Mouse (Mus musculus) left cerebral cortex, adult 2 months (tissue): ENCODE measurements at regions not wholly inside any gene's neighbourhood (a gene's known extent, or its start where the extent isn't known, plus 50 kb on each side); places are given as distances from the start of the nearest gene placed in this dataset.

ENCODE experiments used
- DNase-seq, 2 experiments: peaks; one replicate each; pipeline ENCODE4 v3.0.0; 2021 to 2022; ENCODE audit warnings: low spot score in 2 of 2, mixed read lengths in 1 of 2; ENCODE audit errors: extremely low spot score in 1 of 2
- H3K27ac ChIP-seq: fragments of 200-600 bp; 2 replicates; pipeline ENCODE4 v1.8.1; 2022
- H3K4me3 ChIP-seq: fragments of 200-600 bp; 2 replicates; pipeline ENCODE4 v1.8.1; 2022
- CTCF ChIP-seq: fragments of 200-600 bp; IDR thresholded peaks from 2 replicates; pipeline ENCODE4 v1.8.1; 2022; ENCODE audit warnings: antibody characterized with exemption, mild to moderate bottlenecking, moderate library complexity
- intact Hi-C: fragments of 180-260 bp; cut with DNase I; formaldehyde crosslinking; loops from one replicate; pipeline ENCODE4 v1.15.1; 2025

DNA sequence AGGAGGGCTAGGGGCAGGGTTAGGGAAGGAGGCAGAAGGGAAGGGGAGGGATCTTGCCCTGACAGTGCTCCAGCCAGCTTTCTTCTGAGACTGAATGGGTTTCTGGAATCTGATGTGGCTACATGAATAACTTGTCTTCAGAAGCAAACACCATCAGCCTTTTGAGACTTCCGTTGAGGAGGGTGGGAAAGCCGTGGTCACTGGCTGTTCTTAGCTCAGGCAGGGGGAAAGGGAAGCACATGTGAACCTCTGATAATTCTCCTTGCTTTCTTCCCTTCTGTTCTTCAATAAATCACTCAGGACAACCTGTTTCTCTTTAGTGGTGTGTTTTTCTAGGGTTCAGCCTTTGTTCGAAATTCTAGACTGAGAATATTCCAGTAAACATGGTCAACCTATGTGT lies 148.9 kb downstream of the Bcl11a start:
- no peak overlapping the region for H3K4me3 ChIP-seq
- intact Hi-C loops = no loop called here
- no peak for DNase-seq
- no peak overlapping the region for H3K27ac ChIP-seq
- no peak for TF ChIP-seq CTCF

DNA sequence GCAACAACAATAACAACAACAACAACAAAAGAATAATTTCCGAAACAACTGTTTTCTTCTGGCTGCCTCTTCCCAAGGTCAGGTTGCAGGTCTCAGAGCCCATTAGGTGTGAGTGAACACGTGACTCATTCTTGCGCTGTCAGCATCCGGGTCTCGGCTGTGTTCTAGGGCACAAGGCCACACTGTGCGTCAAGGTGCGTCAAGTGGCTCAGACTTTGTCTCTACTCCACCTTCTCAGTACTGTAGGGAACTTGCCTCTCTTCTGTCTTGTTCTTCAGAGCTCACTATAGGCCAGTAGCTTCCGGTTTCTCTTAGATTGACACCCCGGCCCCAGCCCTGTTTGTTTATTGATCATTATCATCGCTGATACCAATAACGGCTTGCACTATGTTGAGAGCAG lies 155.5 kb downstream of the Bcl11a start:
- H3K27ac ChIP-seq = no peak overlapping the region
- no peak overlapping the region for H3K4me3 ChIP-seq
- no peak for DNase-seq
- TF ChIP-seq CTCF = no peak
- intact Hi-C loops = no loop called here

DNA sequence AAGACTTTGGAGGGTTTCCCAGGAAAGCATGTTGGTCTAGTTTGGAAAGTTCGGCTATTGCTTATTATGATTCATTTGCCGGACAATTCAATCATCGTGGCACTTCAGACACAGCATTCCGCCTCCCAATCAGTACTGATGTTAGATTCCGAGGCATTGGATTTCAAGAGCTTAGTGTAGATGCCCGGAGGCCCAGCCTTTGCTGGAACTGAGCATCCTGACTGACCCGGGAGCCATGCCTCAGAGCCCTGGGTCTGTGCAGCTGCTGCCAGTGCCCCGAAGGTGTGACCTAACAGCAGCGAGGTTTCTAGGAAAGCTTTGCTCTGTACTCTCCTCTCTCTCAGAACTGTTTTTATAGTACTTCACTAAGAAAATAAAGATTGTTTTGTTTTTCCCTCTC lies 156.0 kb downstream of the Bcl11a start:
- DNase-seq = no peak
- intact Hi-C loops = no loop called here
- H3K4me3 ChIP-seq = no peak overlapping the region
- no peak for TF ChIP-seq CTCF
- H3K27ac ChIP-seq = no peak overlapping the region

DNA sequence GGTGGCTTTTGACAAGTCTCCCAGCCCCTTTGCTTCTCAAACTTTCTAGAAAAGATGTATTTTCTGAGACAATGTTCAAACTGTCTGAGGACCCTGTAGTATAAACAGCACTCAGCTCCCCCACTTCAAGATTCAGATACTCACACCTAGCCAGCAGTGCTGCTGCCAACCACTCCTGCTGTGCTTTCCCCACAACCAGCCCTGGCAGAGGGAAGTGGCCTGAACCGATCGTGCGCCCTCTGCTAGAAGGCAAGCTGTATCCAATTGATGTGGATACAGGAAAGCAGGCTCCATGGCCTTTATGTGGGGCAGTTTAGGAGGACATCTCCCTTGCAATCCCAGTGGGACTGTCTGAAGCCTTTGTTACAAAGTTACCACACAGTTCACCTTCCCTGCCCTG lies 156.6 kb downstream of the Bcl11a start:
- intact Hi-C loops = no loop called here
- no peak for DNase-seq
- no peak overlapping the region for H3K27ac ChIP-seq
- no peak overlapping the region for H3K4me3 ChIP-seq
- no peak for TF ChIP-seq CTCF

DNA sequence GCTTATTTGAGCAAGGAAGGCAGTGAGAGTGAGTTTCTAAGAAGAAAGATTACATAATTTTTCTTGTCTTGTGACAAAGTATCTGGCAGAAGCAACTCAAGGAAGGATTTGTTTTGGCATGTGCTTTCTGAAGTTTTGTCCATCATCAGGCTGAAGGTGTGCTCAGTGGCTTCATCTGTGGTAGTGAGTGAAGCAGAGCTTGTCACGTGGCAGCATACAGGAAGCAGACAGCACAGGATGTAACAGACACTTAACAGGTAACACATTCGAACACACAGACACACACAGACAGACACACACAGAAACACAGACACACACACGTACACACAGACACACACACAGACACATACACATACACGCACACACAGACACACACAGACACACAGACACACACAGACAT lies 157.5 kb downstream of the Bcl11a start:
- DNase-seq = no peak
- Histone ChIP-seq H3K4me3 (no peak overlapping the region), H3K27ac (no peak overlapping the region)
- no peak for TF ChIP-seq CTCF
- intact Hi-C loops = no loop called here

DNA sequence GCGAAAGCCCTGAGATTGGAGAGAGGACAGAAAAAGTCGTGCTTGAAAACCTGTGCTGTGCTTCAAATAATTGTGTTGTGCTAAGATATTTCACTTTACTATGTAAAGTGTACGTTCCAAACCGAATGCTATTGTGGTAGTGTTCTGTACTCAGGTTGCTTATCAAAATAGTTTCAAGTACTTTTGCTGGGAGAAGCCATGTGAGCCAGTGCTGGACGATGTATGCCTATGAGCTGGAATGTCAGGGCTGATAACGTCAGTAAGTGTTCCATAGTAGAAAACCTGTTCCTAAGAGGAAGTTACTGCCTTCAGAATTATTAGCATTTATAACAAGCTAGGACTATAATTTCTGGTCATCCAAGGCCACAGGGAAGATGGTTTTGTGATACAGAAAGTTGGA lies 161.8 kb downstream of the Bcl11a start:
- no peak for DNase-seq
- intact Hi-C loops = no loop called here
- H3K27ac ChIP-seq = no peak overlapping the region
- no peak for TF ChIP-seq CTCF
- no peak overlapping the region for H3K4me3 ChIP-seq

DNA sequence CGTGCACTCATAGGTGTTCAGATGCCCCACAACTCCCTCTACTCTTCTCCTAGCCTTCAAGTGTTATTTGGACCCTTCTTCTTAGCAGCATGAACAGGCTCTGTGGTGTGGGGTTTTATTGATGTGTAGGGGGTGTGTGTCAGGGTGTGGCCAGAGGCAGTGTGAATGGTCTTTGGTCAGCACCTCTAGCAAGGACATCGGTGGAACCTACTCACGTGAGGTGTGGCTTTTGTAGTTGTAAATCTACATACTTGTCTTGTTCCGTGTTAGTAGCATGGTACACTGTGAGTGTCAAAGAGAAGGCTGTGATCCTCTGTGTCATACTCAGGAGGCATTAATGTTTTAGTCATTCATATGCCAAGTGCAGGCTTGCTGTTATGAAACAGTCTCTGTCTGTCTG lies 164.2 kb downstream of the Bcl11a start:
- intact Hi-C loops = no loop called here
- Histone ChIP-seq H3K4me3 (no peak overlapping the region), H3K27ac (no peak overlapping the region)
- no peak for DNase-seq
- no peak for TF ChIP-seq CTCF

DNA sequence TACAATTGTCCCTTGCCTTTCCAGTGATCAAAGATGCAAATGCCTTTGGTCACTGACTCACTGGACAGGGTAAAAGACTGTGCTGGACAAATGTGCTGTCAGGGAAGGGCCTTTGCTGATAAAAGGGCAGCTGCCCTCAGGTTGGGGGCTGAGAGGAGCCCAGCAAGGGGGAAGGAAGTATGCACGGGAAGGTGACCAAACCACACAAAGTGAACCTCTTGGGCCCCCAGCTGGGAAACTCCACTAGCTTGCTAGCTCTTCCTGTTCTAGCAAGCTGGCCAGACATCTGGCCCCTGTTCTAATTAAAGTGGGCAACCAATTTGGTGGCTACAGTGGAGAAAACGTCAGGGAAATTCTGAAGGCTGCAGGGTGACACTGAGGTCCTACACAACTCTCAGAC lies 165.0 kb downstream of the Bcl11a start:
- DNase-seq = no peak
- no peak for TF ChIP-seq CTCF
- intact Hi-C loops = no loop called here
- no peak overlapping the region for H3K27ac ChIP-seq
- H3K4me3 ChIP-seq = no peak overlapping the region

DNA sequence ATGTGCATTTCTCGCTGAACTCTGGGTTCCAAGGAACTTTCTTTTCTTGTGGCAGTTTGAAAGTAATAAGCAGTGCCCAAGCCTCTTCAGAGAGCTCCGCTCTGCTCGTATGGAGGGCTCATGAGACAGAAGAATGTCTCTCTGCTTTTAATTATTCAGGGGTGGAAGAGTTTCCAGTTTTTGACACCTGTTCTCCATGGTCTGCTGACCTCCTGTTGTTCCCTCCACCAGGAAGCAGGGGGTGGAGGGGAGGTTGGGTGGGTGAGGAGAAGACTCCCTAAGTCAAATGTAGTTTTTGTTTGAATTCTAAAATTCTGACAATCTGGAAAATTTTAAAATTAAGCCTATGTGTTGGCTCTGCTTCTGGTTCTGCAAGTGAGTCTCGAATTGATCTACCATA lies 167.5 kb downstream of the Bcl11a start:
- intact Hi-C loops = no loop called here
- no peak for DNase-seq
- no peak overlapping the region for H3K27ac ChIP-seq
- TF ChIP-seq CTCF = no peak
- H3K4me3 ChIP-seq = no peak overlapping the region

DNA sequence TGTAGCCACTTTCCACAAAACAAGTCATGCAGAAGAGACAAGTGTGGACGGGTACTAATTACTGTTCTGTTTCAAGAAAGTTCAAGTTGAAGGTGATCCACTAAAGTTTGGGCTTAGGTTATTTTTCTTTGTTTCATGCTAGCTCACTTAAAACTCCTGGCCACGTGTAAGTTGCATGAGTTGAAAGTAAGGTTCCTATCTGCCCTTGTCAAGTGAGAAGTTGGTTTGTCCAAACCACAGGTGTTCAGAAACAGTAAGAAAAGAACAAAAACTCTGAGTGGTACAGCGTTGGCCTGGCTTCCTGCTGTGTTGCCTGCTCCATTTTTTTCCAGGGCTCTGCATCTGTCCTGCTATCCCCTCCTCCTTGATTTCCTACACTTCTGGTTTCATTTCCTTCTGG lies 168.5 kb downstream of the Bcl11a start:
- Histone ChIP-seq H3K4me3 (no peak overlapping the region), H3K27ac (no peak overlapping the region)
- no peak for DNase-seq
- intact Hi-C loops = no loop called here
- TF ChIP-seq CTCF = no peak

DNA sequence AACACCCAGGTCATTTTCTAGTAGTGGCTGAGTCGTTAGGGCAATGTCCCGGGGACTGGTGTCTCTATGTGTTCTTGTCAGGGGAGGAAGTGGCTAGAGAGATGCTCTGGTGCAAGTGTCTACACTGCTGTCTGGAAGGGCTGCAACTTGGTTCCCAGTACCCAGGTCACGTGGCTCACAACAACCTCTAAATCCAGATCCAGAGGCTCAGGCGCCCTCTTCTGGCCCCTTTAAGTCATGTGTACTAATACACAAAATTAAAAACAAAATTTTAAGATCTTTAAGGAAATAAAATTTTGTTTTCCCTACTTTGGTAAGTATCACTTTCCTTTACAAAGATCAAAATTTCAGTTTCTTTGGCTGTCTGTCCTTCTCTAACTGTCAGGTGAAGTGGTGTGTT lies 169.4 kb downstream of the Bcl11a start:
- Histone ChIP-seq H3K4me3 (no peak overlapping the region), H3K27ac (no peak overlapping the region)
- no peak; the same call in 1 of the 2 replicates for TF ChIP-seq CTCF
- intact Hi-C loops = no loop called here
- no peak for DNase-seq

DNA sequence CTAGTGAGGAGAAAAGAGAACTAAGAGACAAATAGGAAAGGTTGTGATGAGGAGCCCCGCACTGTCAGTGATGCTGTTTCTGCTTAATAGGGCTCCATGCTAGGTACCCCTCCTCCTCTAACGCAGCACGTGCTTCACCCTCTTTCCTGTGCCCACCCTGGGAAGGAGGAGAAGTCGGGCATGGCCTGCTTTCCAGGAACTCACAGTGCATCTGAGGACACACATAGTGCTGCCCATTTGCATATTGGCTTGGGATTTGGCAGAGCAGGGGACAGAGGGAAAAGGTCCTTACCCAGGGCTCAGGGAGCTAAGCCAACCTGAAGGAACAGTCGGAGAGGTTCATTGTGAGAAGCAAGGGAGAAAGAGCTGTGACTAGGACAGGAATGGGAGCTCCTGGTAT lies 173.7 kb downstream of the Bcl11a start:
- no peak overlapping the region for H3K27ac ChIP-seq
- no peak for DNase-seq
- H3K4me3 ChIP-seq = no peak overlapping the region
- intact Hi-C loops = no loop called here
- no peak for TF ChIP-seq CTCF

DNA sequence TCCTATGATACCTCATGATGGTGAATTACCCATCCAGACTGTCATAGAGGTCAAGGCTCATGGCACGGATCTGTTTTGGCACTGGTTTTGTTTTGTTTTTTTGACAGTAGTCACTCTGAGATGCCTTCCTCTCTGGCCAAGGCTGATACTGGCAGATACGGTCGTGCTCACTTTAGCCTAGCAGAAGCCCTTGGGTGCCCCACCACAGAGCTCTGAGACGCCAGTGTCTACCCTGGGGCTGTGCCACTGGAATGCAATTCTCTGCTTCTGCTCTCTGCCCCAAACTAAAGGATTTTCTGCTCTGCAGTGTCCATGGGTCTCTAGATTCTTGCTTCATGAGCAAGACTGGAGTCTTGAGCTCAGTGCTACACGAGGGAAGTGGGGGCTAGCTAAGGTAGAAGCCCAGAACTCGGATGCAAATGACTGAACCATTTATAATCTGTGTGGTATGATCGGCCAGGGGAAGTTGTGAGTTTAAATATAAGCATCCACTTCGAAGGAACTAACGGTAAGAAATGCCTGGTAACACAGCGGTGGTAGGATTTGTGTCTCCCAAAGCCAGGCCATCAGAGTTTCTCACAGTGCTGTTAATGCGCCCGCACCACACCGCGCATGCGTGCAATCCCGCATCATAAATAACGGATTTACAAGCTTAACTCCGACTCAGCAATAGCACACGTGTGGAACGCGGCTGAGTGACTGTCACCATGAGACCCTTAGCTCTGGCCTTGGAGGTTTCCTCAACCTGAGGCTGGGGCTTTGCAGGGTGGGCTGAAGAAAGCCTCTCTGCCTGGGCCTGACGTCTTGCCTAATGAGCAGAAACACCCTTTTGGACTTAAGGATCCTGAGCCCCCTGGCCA lies 177.6 kb downstream of the Bcl11a start:
- intact Hi-C loops = no loop called here
- no peak for TF ChIP-seq CTCF
- Histone ChIP-seq H3K4me3 (no peak overlapping the region), H3K27ac (no peak overlapping the region)
- DNase-seq = no peak
